Mouse (Mus musculus) stomach, postnatal 0 days (tissue): Measurements from ENCODE around the gene Sox5. TPM values are rescaled to one million over a fixed set of nuclear protein-coding genes. Genes with fewer than 3 reads are reported as not detected.
A peak's percentile ranks its signal among the peaks of the same experiment; 100 is the strongest.

Experiments used
- ATAC-seq: fragments of 200-750 bp; cut with Nextera tagmentation; 2 replicates; pipeline ENCODE4 v1.8.0; 2017; ENCODE audit not compliant: low FRiP score, low TSS enrichment
- DNase-seq: peaks from one replicate; pipeline ENCODE4 v3.0.0-alpha.2; 2016; ENCODE audit warnings: low spot score
- H3K27ac ChIP-seq: fragments of 300-500 bp; sonication (generic); replicated peaks from 2 replicates; pipeline ENCODE4 v1.5.1; 2014; ENCODE audit warnings: mild to moderate bottlenecking, control low read depth
- H3K27me3 ChIP-seq: fragments of 300-500 bp; sonication (generic); 2 replicates; pipeline ENCODE4 v1.6.1; 2014; ENCODE audit warnings: low read length; ENCODE audit not compliant: control insufficient read depth, insufficient read depth
- H3K36me3 ChIP-seq: fragments of 300-500 bp; sonication (generic); 2 replicates; pipeline ENCODE4 v1.6.1; 2014; ENCODE audit warnings: low read length, mixed read lengths; ENCODE audit not compliant: control insufficient read depth, insufficient read depth
- H3K4me1 ChIP-seq: fragments of 300-500 bp; sonication (generic); replicated peaks from 2 replicates; pipeline ENCODE4 v1.6.1; 2014; ENCODE audit warnings: antibody characterized with exemption; ENCODE audit not compliant: control insufficient read depth, insufficient read depth
- H3K4me2 ChIP-seq: fragments of 300-500 bp; sonication (generic); replicated peaks from 2 replicates; pipeline ENCODE4 v1.6.1; 2014; ENCODE audit warnings: low read depth, mild to moderate bottlenecking, control low read depth, moderate library complexity
- H3K4me3 ChIP-seq: fragments of 300-500 bp; sonication (generic); 2 replicates; pipeline ENCODE4 v1.5.1; 2014; ENCODE audit warnings: low read depth, low read length, control low read depth
- H3K9ac ChIP-seq: fragments of 300-500 bp; sonication (generic); 2 replicates; pipeline ENCODE4 v1.6.1; 2014; ENCODE audit warnings: mild to moderate bottlenecking, low read length, control low read depth, mixed read lengths
- H3K9me3 ChIP-seq: fragments of 300-500 bp; sonication (generic); 2 replicates; pipeline ENCODE4 v1.6.1; 2016; ENCODE audit warnings: low read length; ENCODE audit not compliant: control insufficient read depth
- CTCF ChIP-seq: IDR thresholded peaks from 2 replicates; pipeline ENCODE4 v1.5.1; 2016; ENCODE audit warnings: antibody characterized with exemption, low read depth, mild to moderate bottlenecking, moderate library complexity
- EP300 ChIP-seq: optimal IDR thresholded peaks from 2 replicates; pipeline ENCODE3; 2016; ENCODE audit warnings: antibody characterized with exemption
- WGBS: fragments of 180-500 bp; shearing (Covaris S2); extraction: QIAGEN DNeasy Blood & Tissue Kit; methylation state at CpG from one replicate; pipeline ENCODE4 v1.1.7; 2014; 5-methylcytosine and 5-hydroxymethylcytosine counted together
- polyA plus RNA-seq: library from polyadenylated mRNA; unstranded; fragments of >200 nt; fragmentation: Nextera tagmentation; extraction: Ambion mirVana; gene quantifications from 2 replicates; pipeline ENCODE4 v1.2.1, GENCODE M21; 2015

The Sox5 gene
- polyA plus RNA-seq, 1 experiment from 2014 or later = 9.8 TPM

- Histone ChIP-seq H3K27me3 (no peaks in the 10 kb centered on the region), H3K36me3 (no peaks in the 10 kb centered on the region), H3K4me1 (0 out of 2 replicates have a peak, but pooled peaks cover 2% of the 10 kb centered on the region), H3K9me3 (no peaks in the 10 kb centered on the region), H3K9ac (no peak overlapping the region), H3K27ac (no peak overlapping the region), H3K4me2 (no peak overlapping the region), H3K4me3 (no peak overlapping the region)
- ATAC-seq (peak; percentile 90), DNase-seq (peak; percentile 72)
- 13% methylated on average over 3 of the region's 3 CpGs for WGBS
- TF ChIP-seq EP300 = no peak
- no peak; the same call in 1 of the 2 replicates for TF ChIP-seq CTCF
Measured at GRCm38 (mm10) chr6:144621089-144621769, 160.5 kb downstream of the Sox5 start.

DNA sequence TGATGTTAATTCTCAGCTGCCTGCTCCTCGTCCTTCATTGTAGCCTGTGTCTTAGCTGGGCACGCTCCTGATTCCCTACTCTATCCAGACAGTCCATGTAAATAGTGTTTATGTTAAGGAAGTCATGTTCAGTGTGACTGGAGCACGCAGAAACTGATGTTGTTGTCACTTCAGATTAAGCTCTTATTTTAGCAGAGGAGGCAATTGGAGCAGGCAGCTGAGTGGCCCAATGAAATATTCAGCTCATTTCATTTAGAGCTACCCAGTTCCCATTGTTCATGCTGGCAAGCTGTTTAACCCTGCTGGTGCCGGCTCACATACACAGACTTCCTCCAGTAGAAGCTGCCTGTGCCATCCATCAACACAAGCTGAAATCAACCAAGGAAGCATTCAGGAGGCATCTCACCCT, 170.4 kb downstream of the Sox5 start:
- Histone ChIP-seq H3K4me3 (no peak overlapping the region), H3K27ac (no peak overlapping the region), H3K9me3 (no peaks in the 10 kb centered on the region), H3K4me2 (no peak overlapping the region), H3K4me1 (no peaks in the 10 kb centered on the region), H3K27me3 (no peaks in the 10 kb centered on the region), H3K36me3 (no peaks in the 10 kb centered on the region), H3K9ac (no peak overlapping the region)
- TF ChIP-seq EP300 (no peak), CTCF (no peak)
- ATAC-seq = no peak
- 30% methylated on average over 4 of the region's 4 CpGs for WGBS
- DNase-seq = no peak

GRCm38 (mm10) chr6:144610878-144611277, 170.9 kb downstream of the Sox5 start:
- Histone ChIP-seq H3K27ac (no peak overlapping the region), H3K36me3 (no peaks in the 10 kb centered on the region), H3K4me1 (no peaks in the 10 kb centered on the region), H3K9ac (no peak overlapping the region), H3K27me3 (no peaks in the 10 kb centered on the region), H3K4me3 (no peak overlapping the region), H3K4me2 (no peak overlapping the region), H3K9me3 (no peaks in the 10 kb centered on the region)
- ATAC-seq (no peak), DNase-seq (no peak)
- TF ChIP-seq CTCF (no peak), EP300 (no peak)
- WGBS = 71% methylated on average over 8 of the region's 8 CpGs

GRCm38 (mm10) chr6:144602883-144603282, 178.9 kb downstream of the Sox5 start:
- no peak overlapping the region for H3K27ac ChIP-seq
- H3K27me3 ChIP-seq = no peaks in the 10 kb centered on the region
- H3K9me3 ChIP-seq = no peaks in the 10 kb centered on the region
- ATAC-seq = no peak
- DNase-seq = no peak
- H3K4me2 ChIP-seq = no peak overlapping the region
- no peak overlapping the region for H3K4me3 ChIP-seq
- TF ChIP-seq CTCF (no peak), EP300 (no peak)
- WGBS = 85% methylated on average over 4 of the region's 4 CpGs
- no peak overlapping the region for H3K9ac ChIP-seq
- H3K4me1 ChIP-seq = no peaks in the 10 kb centered on the region
- no peaks in the 10 kb centered on the region for H3K36me3 ChIP-seq

DNA sequence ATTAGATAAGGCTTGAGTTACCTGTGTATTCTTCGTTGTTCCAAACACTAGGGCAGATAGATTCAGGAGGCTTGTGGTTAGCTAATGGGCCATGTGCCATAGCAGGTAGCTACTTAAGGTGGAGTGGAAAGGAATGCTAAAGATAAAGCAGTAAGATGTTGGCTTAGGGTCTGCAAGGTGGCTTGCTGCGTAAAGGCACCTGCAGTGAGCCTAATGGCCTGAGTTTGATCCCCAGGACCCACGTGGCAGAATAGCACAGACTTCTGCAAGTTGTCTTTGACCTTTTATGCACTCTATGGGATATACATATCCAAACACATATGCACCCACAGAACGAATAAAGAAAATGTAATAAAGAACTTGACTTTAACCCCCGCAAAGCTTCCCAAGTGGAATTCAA, 181.4 kb downstream of the Sox5 start:
- ATAC-seq (no peak), DNase-seq (no peak)
- no peaks in the 10 kb centered on the region for H3K36me3 ChIP-seq
- no peak overlapping the region for H3K9ac ChIP-seq
- 70% methylated on average over 5 of the region's 5 CpGs for WGBS
- TF ChIP-seq CTCF (no peak), EP300 (no peak)
- H3K4me3 ChIP-seq = no peak overlapping the region
- no peak overlapping the region for H3K4me2 ChIP-seq
- no peaks in the 10 kb centered on the region for H3K4me1 ChIP-seq
- no peaks in the 10 kb centered on the region for H3K27me3 ChIP-seq
- no peak overlapping the region for H3K27ac ChIP-seq
- no peaks in the 10 kb centered on the region for H3K9me3 ChIP-seq

GRCm38 (mm10) chr6:144598324-144598973, 183.3 kb downstream of the Sox5 start:
- no peak for DNase-seq
- Histone ChIP-seq H3K9me3 (no peaks in the 10 kb centered on the region), H3K36me3 (no peaks in the 10 kb centered on the region), H3K27me3 (no peaks in the 10 kb centered on the region), H3K9ac (no peak overlapping the region), H3K4me3 (no peak overlapping the region), H3K27ac (no peak overlapping the region), H3K4me2 (no peak overlapping the region), H3K4me1 (no peaks in the 10 kb centered on the region)
- WGBS = 56% methylated on average over 6 of the region's 6 CpGs
- TF ChIP-seq EP300 (no peak), CTCF (no peak)
- ATAC-seq = no peak
